Mouse (Mus musculus) stomach, postnatal 0 days (tissue): ENCODE data around the gene Tepp. TPM values are rescaled to one million over a fixed set of nuclear protein-coding genes. Genes with fewer than 3 reads are reported as not detected.

ENCODE experiments used
- ATAC-seq: fragments of 200-750 bp; cut with Nextera tagmentation; 2 replicates; pipeline ENCODE4 v1.8.0; 2017; ENCODE audit not compliant: low FRiP score, low TSS enrichment
- DNase-seq: peaks from one replicate; pipeline ENCODE4 v3.0.0-alpha.2; 2016; ENCODE audit warnings: low spot score
- H3K27ac ChIP-seq: fragments of 300-500 bp; sonication (generic); replicated peaks from 2 replicates; pipeline ENCODE4 v1.5.1; 2014; ENCODE audit warnings: mild to moderate bottlenecking, control low read depth
- H3K27me3 ChIP-seq: fragments of 300-500 bp; sonication (generic); 2 replicates; pipeline ENCODE4 v1.6.1; 2014; ENCODE audit warnings: low read length; ENCODE audit not compliant: control insufficient read depth, insufficient read depth
- H3K36me3 ChIP-seq: fragments of 300-500 bp; sonication (generic); 2 replicates; pipeline ENCODE4 v1.6.1; 2014; ENCODE audit warnings: low read length, mixed read lengths; ENCODE audit not compliant: control insufficient read depth, insufficient read depth
- H3K4me1 ChIP-seq: fragments of 300-500 bp; sonication (generic); replicated peaks from 2 replicates; pipeline ENCODE4 v1.6.1; 2014; ENCODE audit warnings: antibody characterized with exemption; ENCODE audit not compliant: control insufficient read depth, insufficient read depth
- H3K4me2 ChIP-seq: fragments of 300-500 bp; sonication (generic); replicated peaks from 2 replicates; pipeline ENCODE4 v1.6.1; 2014; ENCODE audit warnings: low read depth, mild to moderate bottlenecking, control low read depth, moderate library complexity
- H3K4me3 ChIP-seq: fragments of 300-500 bp; sonication (generic); 2 replicates; pipeline ENCODE4 v1.5.1; 2014; ENCODE audit warnings: low read depth, low read length, control low read depth
- H3K9ac ChIP-seq: fragments of 300-500 bp; sonication (generic); 2 replicates; pipeline ENCODE4 v1.6.1; 2014; ENCODE audit warnings: mild to moderate bottlenecking, low read length, control low read depth, mixed read lengths
- H3K9me3 ChIP-seq: fragments of 300-500 bp; sonication (generic); 2 replicates; pipeline ENCODE4 v1.6.1; 2016; ENCODE audit warnings: low read length; ENCODE audit not compliant: control insufficient read depth
- CTCF ChIP-seq: IDR thresholded peaks from 2 replicates; pipeline ENCODE4 v1.5.1; 2016; ENCODE audit warnings: antibody characterized with exemption, low read depth, mild to moderate bottlenecking, moderate library complexity
- EP300 ChIP-seq: optimal IDR thresholded peaks from 2 replicates; pipeline ENCODE3; 2016; ENCODE audit warnings: antibody characterized with exemption
- WGBS: fragments of 180-500 bp; shearing (Covaris S2); extraction: QIAGEN DNeasy Blood & Tissue Kit; methylation state at CpG from one replicate; pipeline ENCODE4 v1.1.7; 2014; 5-methylcytosine and 5-hydroxymethylcytosine counted together
- polyA plus RNA-seq: library from polyadenylated mRNA; unstranded; fragments of >200 nt; fragmentation: Nextera tagmentation; extraction: Ambion mirVana; gene quantifications from 2 replicates; pipeline ENCODE4 v1.2.1, GENCODE M21; 2015

Gene Tepp
- polyA plus RNA-seq, 1 experiment from 2014 or later: not detected

GRCm38 (mm10) chr8:95324646-95325045, 14.3 kb downstream of the Tepp start:
- H3K9me3 ChIP-seq: no peaks in the 10 kb centered on the region
- no peak overlapping the region for H3K4me2 ChIP-seq
- no peak overlapping the region for H3K9ac ChIP-seq
- 70% methylated on average over 5 of the region's 5 CpGs for WGBS
- peaks cover 27% of the 10 kb centered on the region for H3K36me3 ChIP-seq
- no peak overlapping the region for H3K27ac ChIP-seq
- no peak for DNase-seq
- ATAC-seq: no peak
- no peaks in the 10 kb centered on the region for H3K27me3 ChIP-seq
- H3K4me3 ChIP-seq: no peak overlapping the region
- no peaks in the 10 kb centered on the region; the same call in 1 of the 2 replicates for H3K4me1 ChIP-seq
- TF ChIP-seq CTCF (no peak), EP300 (no peak)

- Histone ChIP-seq H3K27ac (no peak overlapping the region), H3K9me3 (no peaks in the 10 kb centered on the region), H3K36me3 (peaks cover 27% of the 10 kb centered on the region), H3K27me3 (no peaks in the 10 kb centered on the region), H3K4me2 (no peak overlapping the region), H3K4me3 (no peak overlapping the region), H3K4me1 (0 out of 2 replicates have a peak, but pooled peaks cover 3% of the 10 kb centered on the region), H3K9ac (no peak overlapping the region)
- ATAC-seq (no peak), DNase-seq (no peak)
- WGBS: 94% methylated on average over 5 of the region's 5 CpGs
- TF ChIP-seq CTCF: no peak
- no peak for TF ChIP-seq EP300
Observed at GRCm38 (mm10) chr8:95326822-95327221, 16.5 kb downstream of the Tepp start.

GRCm38 (mm10) chr8:95327866-95328465, 17.6 kb downstream of the Tepp start:
- no peak overlapping the region for H3K4me2 ChIP-seq
- H3K9me3 ChIP-seq: no peaks in the 10 kb centered on the region
- H3K4me1 ChIP-seq: 0 out of 2 replicates have a peak, but pooled peaks cover 4% of the 10 kb centered on the region
- DNase-seq: no peak
- no peaks in the 10 kb centered on the region for H3K27me3 ChIP-seq
- 91% methylated on average over 45 of the region's 46 CpGs for WGBS
- no peak overlapping the region for H3K9ac ChIP-seq
- H3K27ac ChIP-seq: no peak overlapping the region
- H3K36me3 ChIP-seq: peaks cover 27% of the 10 kb centered on the region
- no peak overlapping the region for H3K4me3 ChIP-seq
- TF ChIP-seq EP300: no peak
- TF ChIP-seq CTCF: no peak
- no peak for ATAC-seq

- peak overlapping the region; percentile 83 for H3K4me3 ChIP-seq
- H3K9ac ChIP-seq: peak overlapping the region; percentile 93; the same call in 1 of the 2 replicates
- H3K36me3 ChIP-seq: peaks cover 27% of the 10 kb centered on the region
- DNase-seq (no peak), ATAC-seq (no peak)
- no peaks in the 10 kb centered on the region for H3K9me3 ChIP-seq
- no peaks in the 10 kb centered on the region for H3K27me3 ChIP-seq
- 0 out of 2 replicates have a peak, but pooled peaks cover 5% of the 10 kb centered on the region for H3K4me1 ChIP-seq
- H3K4me2 ChIP-seq: peak overlapping the region; percentile 80
- WGBS: 38% methylated on average over 1 of the region's 1 CpGs
- H3K27ac ChIP-seq: no peak overlapping the region
- no peak for TF ChIP-seq CTCF
- TF ChIP-seq EP300: no peak
Observed at GRCm38 (mm10) chr8:95330367-95330766, 20.0 kb downstream of the Tepp start.

- no peaks in the 10 kb centered on the region for H3K27me3 ChIP-seq
- 0% methylated on average over 35 of the region's 38 CpGs for WGBS
- H3K4me2 ChIP-seq: peak overlapping the region; percentile 80
- TF ChIP-seq CTCF (peak; percentile 10; the same call in 1 of the 2 replicates), EP300 (no peak)
- H3K4me3 ChIP-seq: peak overlapping the region; percentile 83
- peak overlapping the region; percentile 93 for H3K9ac ChIP-seq
- peaks cover 24% of the 10 kb centered on the region for H3K36me3 ChIP-seq
- no peaks in the 10 kb centered on the region for H3K9me3 ChIP-seq
- no peak for DNase-seq
- peak overlapping the region; percentile 97 for H3K27ac ChIP-seq
- ATAC-seq: peak; percentile 45
- H3K4me1 ChIP-seq: 0 out of 2 replicates have a peak, but pooled peaks cover 5% of the 10 kb centered on the region
Observed at GRCm38 (mm10) chr8:95331156-95331719, 20.9 kb downstream of the Tepp start.

GRCm38 (mm10) chr8:95331720-95332436, 21.5 kb downstream of the Tepp start, which contains the start of the genes Zfp319 and Usb1:
TSS of gene Zfp319 (minus strand) at chr8:95331950.
TSS of gene Usb1 (plus strand) at chr8:95332284.
- Histone ChIP-seq H3K9ac (peak within 1 kb of the TSS; percentile 93), H3K9me3 (no peaks in the 10 kb centered on the region), H3K27ac (peak within 1 kb of the TSS; percentile 97), H3K4me2 (peak within 1 kb of the TSS; percentile 80), H3K36me3 (peaks cover 20% of the 10 kb centered on the region), H3K4me3 (peak within 1 kb of the TSS; percentile 83), H3K4me1 (0 out of 2 replicates have a peak, but pooled peaks cover 5% of the 10 kb centered on the region), H3K27me3 (no peaks in the 10 kb centered on the region)
- WGBS: under 1% methylated on average over 72 of the region's 80 CpGs
- ATAC-seq (peak; percentile 95), DNase-seq (peak; percentile 96)
- peak; percentile 32 for TF ChIP-seq EP300
- TF ChIP-seq CTCF: peak; percentile 74
